16 mouse cellular contexts compared by ENCODE assay signal in genomic region chr2:164975611-164976010, GRCm38 (mm10). TPM values are rescaled to one million over a fixed set of nuclear protein-coding genes. Genes with fewer than 3 reads are reported as not detected.
DNase-seq lines count a peak whose midpoint lies in the region; ATAC-seq lines count a peak whose summit lies in the region.
"Had no signal": no experiment of that assay in that cellular context is flagged by ENCODE, and none has a peak within 500 bp of the region (broad histone marks: within the 10 kb centered on the region; RNA-seq: fewer than 3 reads in every experiment).

No protein-coding gene starts in this region.

- no peak for ATAC-seq in cerebellum, adult (ENCODE audit: insufficient number of reproducible peaks, low FRiP score, low TSS enrichment)
- ATAC-seq: forebrain, embryonic 15.5 days; intestine, postnatal 0 days had no signal

- DNase-seq in cerebellum, adult 9-10 months, result peak; percentile 63
- no peak for DNase-seq in cerebellum, adult 9-11 months
- peak; percentile 51 to 74 for DNase-seq in cerebellum, postnatal 25 days
- DNase-seq in 3134 (ENCODE audit: extremely low read depth, insufficient read length, low spot score) (peak; percentile 57), 416B (ENCODE audit: low read depth) (peak; percentile 84)
- DNase-seq in gastrocnemius, postnatal 4 days (ENCODE audit: low spot score in 2 of 2), result no peak
- DNase-seq: adrenal gland, adult 2 months; adrenal gland, postnatal 14 days; B cell, adult 2 months; embryo, embryonic 11 days; gastrocnemius, postnatal 25 days; kidney, adult 2 months had no signal

RNA-seq across cellular contexts. Expression of gene Slc12a5, which starts 15.0 kb away (rescaled TPM):
- under 1 TPM; 0.54 to 0.93 TPM for total RNA-seq in gastrocnemius, postnatal 4 days (2021)

RNA-seq across cellular contexts. Expression of gene Mmp9, which starts 35.0 kb away (rescaled TPM):
- total RNA-seq in gastrocnemius, postnatal 4 days (2021), result 1 to 10 TPM in 1 of 2 experiments, under 1 TPM in 1; 0.93 to 1.1 TPM
- total RNA-seq: CH12.LX had no signal

RNA-seq across cellular contexts. Expression of gene Ncoa5, which starts 59.1 kb away (rescaled TPM):
- 10 to 100 TPM; 31.4 to 34.4 TPM for total RNA-seq in gastrocnemius, postnatal 4 days (2021)

Comparison
In these comparisons a context has a peak if more than half of its experiments do, and no peak if none do; other contexts are left out.
1. DNase-seq: peak in cerebellum, adult 9-10 months (single experiment), cerebellum, postnatal 25 days (2 of 2), 3134 (single experiment) and 416B (single experiment); none in cerebellum, adult 9-11 months (single experiment) and gastrocnemius, postnatal 4 days (0 of 2).